Mouse (Mus musculus) urinary bladder, postnatal 0 days (tissue): ENCODE measurements around the gene Poc1b. TPM values are rescaled to one million over a fixed set of nuclear protein-coding genes. Genes with fewer than 3 reads are reported as not detected.

Experiments used
- polyA plus RNA-seq: library from polyadenylated mRNA; unstranded; fragments of >200 nt; fragmentation: Nextera tagmentation; extraction: Ambion mirVana; gene quantifications from 2 replicates; pipeline ENCODE4 v1.2.1, GENCODE M21; 2015

Poc1b gene
- polyA plus RNA-seq = 5.1 and 5.2 TPM in 2 replicates

GRCm38 (mm10) chr10:99106703-99107631 is at the start of gene Poc1b:
TSS of gene Poc1b (plus strand) at chr10:99107036.

GRCm38 (mm10) chr10:99107964-99108363 is 1.1 kb downstream of the Poc1b start, which contains the start of gene Galnt4:
TSS of gene Galnt4 (plus strand) at chr10:99108159.

GRCm38 (mm10) chr10:99126225-99126624 is 19.4 kb downstream of the Poc1b start, which contains the start of gene Phxr2:
TSS of gene Phxr2 (minus strand) at chr10:99126325.

Other genes with a start within 250 kb of the Poc1b start
- 137 and 150 TPM in 2 replicates for gene Atp2b1, start 192.6 kb upstream of the Poc1b start, polyA plus RNA-seq
- 6.7 and 7.8 TPM in 2 replicates for gene Galnt4, start 1.1 kb downstream of the Poc1b start, polyA plus RNA-seq
- not detected in 2 replicates for gene Phxr2, start 19.3 kb downstream of the Poc1b start, polyA plus RNA-seq
- 20.1 and 22.8 TPM in 2 replicates for gene Dusp6, start 156.2 kb downstream of the Poc1b start, polyA plus RNA-seq